Mouse (Mus musculus): ENCODE data around the gene Nox3. TPM values are rescaled to one million over a fixed set of nuclear protein-coding genes. Genes with fewer than 3 reads are reported as not detected.

Nox3 gene
- not detected for polyA plus RNA-seq (2012; fragmentation: generic; extraction: Trizol)

- Histone ChIP-seq H3K27me3 (ENCODE audit: control insufficient read depth, insufficient read depth, insufficient read length) (no peaks in the 10 kb centered on the region), H3K4me3 (no peak within 1 kb of the TSS), H3K4me2 (ENCODE audit: low read depth) (no peak within 1 kb of the TSS), H3K36me3 (ENCODE audit: control insufficient read depth, insufficient read depth) (no peaks in the 10 kb centered on the region), H3ac (ENCODE audit: control insufficient read depth, insufficient read length) (no peak within 1 kb of the TSS), H3K79me2 (ENCODE audit: control insufficient read depth, insufficient read depth) (no peaks in the 10 kb centered on the region)
- TF ChIP-seq TCF3 (IDR thresholded peaks at IDR 0.05; ENCODE audit: insufficient read length, low read depth) (no peak), E2F4 (IDR thresholded peaks at IDR 0.05; ENCODE audit: insufficient read depth) (no peak), POLR2AphosphoS2 (IDR thresholded peaks at IDR 0.05; ENCODE audit: insufficient read length, low read depth) (no peak)
These were observed at the start of gene Nox3 for GRCm38 (mm10) chr17:3696161-3696560. TSS of gene Nox3 (minus strand) at chr17:3696261.

GRCm38 (mm10) chr17:3744402-3744801 lies 48.3 kb upstream of the Nox3 start:
- Histone ChIP-seq H3K4me2 (ENCODE audit: low read depth) (no peak overlapping the region), H3K36me3 (ENCODE audit: control insufficient read depth, insufficient read depth) (no peaks in the 10 kb centered on the region), H3K27me3 (ENCODE audit: control insufficient read depth, insufficient read depth, insufficient read length) (no peaks in the 10 kb centered on the region), H3K4me3 (no peak overlapping the region), H3K79me2 (ENCODE audit: control insufficient read depth, insufficient read depth) (no peaks in the 10 kb centered on the region), H3ac (ENCODE audit: control insufficient read depth, insufficient read length) (no peak overlapping the region)
- TF ChIP-seq REST (IDR thresholded peaks at IDR 0.05; ENCODE audit: insufficient read depth, insufficient read length) (no peak), CEBPB (IDR thresholded peaks at IDR 0.05; ENCODE audit: insufficient read depth, poor library complexity, severe bottlenecking) (no peak), POLR2A (IDR thresholded peaks at IDR 0.05; ENCODE audit: insufficient read length, low read depth) (no peak), MYOG (IDR thresholded peaks at IDR 0.05; ENCODE audit: control insufficient read depth in 1 of 3, insufficient read depth in 1 of 3, insufficient read length in 2 of 3, low read depth in 2 of 3) (no peak), SRF (IDR thresholded peaks at IDR 0.05; ENCODE audit: control insufficient read depth, insufficient read length, low read depth) (no peak), E2F4 (IDR thresholded peaks at IDR 0.05; ENCODE audit: insufficient read depth) (no peak), TCF3 (IDR thresholded peaks at IDR 0.05; ENCODE audit: insufficient read length, low read depth) (no peak), MAX (IDR thresholded peaks at IDR 0.05; ENCODE audit: low read depth) (no peak), TCF12 (IDR thresholded peaks at IDR 0.05; ENCODE audit: insufficient read depth, poor library complexity, severe bottlenecking) (no peak), MYOD1 (IDR thresholded peaks at IDR 0.05; ENCODE audit: control insufficient read depth in 1 of 3, insufficient read length in 2 of 3, low read depth in 2 of 3) (no peak)

DNA sequence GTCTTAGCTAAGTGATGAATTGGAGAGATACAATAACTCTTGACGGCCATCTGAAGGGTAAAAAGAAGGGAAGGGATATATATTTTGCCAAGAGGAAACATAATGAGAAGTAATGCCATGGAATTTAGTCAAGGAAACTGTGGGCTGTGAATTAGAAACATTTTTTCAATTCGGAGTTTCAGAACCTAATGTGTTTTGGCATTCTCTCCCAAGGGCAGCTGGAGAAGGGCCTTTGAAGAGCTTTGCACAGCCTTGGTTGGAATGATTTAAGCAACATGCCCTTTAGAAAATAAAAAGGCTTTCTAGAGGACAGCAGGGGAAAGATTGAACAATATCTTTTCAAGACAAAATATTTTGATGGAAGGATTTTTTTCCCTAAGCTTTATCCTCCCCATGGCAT lies 40.9 kb upstream of the Nox3 start:
- Histone ChIP-seq H3K27me3 (ENCODE audit: control insufficient read depth, insufficient read depth, insufficient read length) (no peaks in the 10 kb centered on the region), H3K79me2 (ENCODE audit: control insufficient read depth, insufficient read depth) (no peaks in the 10 kb centered on the region), H3ac (ENCODE audit: control insufficient read depth, insufficient read length) (no peak overlapping the region), H3K36me3 (ENCODE audit: control insufficient read depth, insufficient read depth) (no peaks in the 10 kb centered on the region), H3K4me3 (no peak overlapping the region), H3K4me2 (ENCODE audit: low read depth) (no peak overlapping the region)
- TF ChIP-seq POLR2A (IDR thresholded peaks at IDR 0.05; ENCODE audit: insufficient read length, low read depth) (no peak), USF1 (IDR thresholded peaks at IDR 0.05; ENCODE audit: low read depth) (no peak), E2F4 (IDR thresholded peaks at IDR 0.05; ENCODE audit: insufficient read depth) (no peak), REST (IDR thresholded peaks at IDR 0.05; ENCODE audit: insufficient read depth, insufficient read length) (no peak), TCF3 (IDR thresholded peaks at IDR 0.05; ENCODE audit: insufficient read length, low read depth) (no peak), SRF (IDR thresholded peaks at IDR 0.05; ENCODE audit: control insufficient read depth, insufficient read length, low read depth) (no peak), POLR2AphosphoS2 (IDR thresholded peaks at IDR 0.05; ENCODE audit: insufficient read length, low read depth) (no peak), TCF12 (IDR thresholded peaks at IDR 0.05; ENCODE audit: insufficient read depth, poor library complexity, severe bottlenecking) (no peak), MYOD1 (IDR thresholded peaks at IDR 0.05; ENCODE audit: control insufficient read depth in 1 of 3, insufficient read length in 2 of 3, low read depth in 2 of 3) (no peak), CEBPB (IDR thresholded peaks at IDR 0.05; ENCODE audit: insufficient read depth, poor library complexity, severe bottlenecking) (no peak), MAX (IDR thresholded peaks at IDR 0.05; ENCODE audit: low read depth) (no peak), MYOG (IDR thresholded peaks at IDR 0.05; ENCODE audit: control insufficient read depth in 1 of 3, insufficient read depth in 1 of 3, insufficient read length in 2 of 3, low read depth in 2 of 3) (no peak)

GRCm38 (mm10) chr17:3734286-3734685 lies 38.2 kb upstream of the Nox3 start:
- Histone ChIP-seq H3K79me2 (ENCODE audit: control insufficient read depth, insufficient read depth) (no peaks in the 10 kb centered on the region), H3ac (ENCODE audit: control insufficient read depth, insufficient read length) (no peak overlapping the region), H3K27me3 (ENCODE audit: control insufficient read depth, insufficient read depth, insufficient read length) (no peaks in the 10 kb centered on the region), H3K36me3 (ENCODE audit: control insufficient read depth, insufficient read depth) (no peaks in the 10 kb centered on the region), H3K4me3 (no peak overlapping the region), H3K4me2 (ENCODE audit: low read depth) (no peak overlapping the region)
- TF ChIP-seq TCF12 (IDR thresholded peaks at IDR 0.05; ENCODE audit: insufficient read depth, poor library complexity, severe bottlenecking) (no peak), CEBPB (IDR thresholded peaks at IDR 0.05; ENCODE audit: insufficient read depth, poor library complexity, severe bottlenecking) (no peak), SRF (IDR thresholded peaks at IDR 0.05; ENCODE audit: control insufficient read depth, insufficient read length, low read depth) (no peak), MYOG (IDR thresholded peaks at IDR 0.05; ENCODE audit: control insufficient read depth in 1 of 3, insufficient read depth in 1 of 3, insufficient read length in 2 of 3, low read depth in 2 of 3) (no peak), E2F4 (IDR thresholded peaks at IDR 0.05; ENCODE audit: insufficient read depth) (no peak), TCF3 (IDR thresholded peaks at IDR 0.05; ENCODE audit: insufficient read length, low read depth) (no peak), POLR2A (IDR thresholded peaks at IDR 0.05; ENCODE audit: insufficient read length, low read depth) (no peak), MYOD1 (IDR thresholded peaks at IDR 0.05; ENCODE audit: control insufficient read depth in 1 of 3, insufficient read length in 2 of 3, low read depth in 2 of 3) (no peak), MAX (IDR thresholded peaks at IDR 0.05; ENCODE audit: low read depth) (no peak), REST (IDR thresholded peaks at IDR 0.05; ENCODE audit: insufficient read depth, insufficient read length) (no peak), USF1 (IDR thresholded peaks at IDR 0.05; ENCODE audit: low read depth) (no peak), POLR2AphosphoS2 (IDR thresholded peaks at IDR 0.05; ENCODE audit: insufficient read length, low read depth) (no peak)

DNA sequence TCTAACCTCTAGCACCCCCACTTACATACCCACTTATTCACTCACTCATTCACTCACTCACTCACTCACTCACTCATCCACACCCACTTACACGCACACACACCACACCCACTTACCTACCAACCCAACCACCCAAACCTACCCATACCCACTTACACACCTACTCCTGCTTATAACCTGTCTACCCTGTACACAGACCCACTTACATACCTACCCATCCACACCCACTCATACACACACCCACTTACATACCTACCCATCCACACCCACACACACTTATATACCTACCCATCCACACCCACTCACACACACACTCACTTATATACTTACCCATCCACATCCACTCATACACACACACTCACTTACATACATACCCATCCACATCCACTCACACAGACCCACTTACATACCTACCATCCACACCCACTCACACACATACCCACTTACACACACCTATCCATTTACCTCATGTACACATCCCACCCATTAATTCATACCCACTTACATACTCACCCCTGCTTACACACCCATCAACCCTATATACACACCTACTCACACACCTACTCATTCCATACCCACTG lies 9.4 kb upstream of the Nox3 start:
- TF ChIP-seq POLR2A (IDR thresholded peaks at IDR 0.05; ENCODE audit: insufficient read length, low read depth) (no peak), MYOG (IDR thresholded peaks at IDR 0.05; ENCODE audit: control insufficient read depth in 1 of 3, insufficient read depth in 1 of 3, insufficient read length in 2 of 3, low read depth in 2 of 3) (no peak), MYOD1 (IDR thresholded peaks at IDR 0.05; ENCODE audit: control insufficient read depth in 1 of 3, insufficient read length in 2 of 3, low read depth in 2 of 3) (no peak), CEBPB (IDR thresholded peaks at IDR 0.05; ENCODE audit: insufficient read depth, poor library complexity, severe bottlenecking) (no peak), E2F4 (IDR thresholded peaks at IDR 0.05; ENCODE audit: insufficient read depth) (no peak), USF1 (IDR thresholded peaks at IDR 0.05; ENCODE audit: low read depth) (no peak), SRF (IDR thresholded peaks at IDR 0.05; ENCODE audit: control insufficient read depth, insufficient read length, low read depth) (no peak), POLR2AphosphoS2 (IDR thresholded peaks at IDR 0.05; ENCODE audit: insufficient read length, low read depth) (no peak), TCF3 (IDR thresholded peaks at IDR 0.05; ENCODE audit: insufficient read length, low read depth) (no peak), TCF12 (IDR thresholded peaks at IDR 0.05; ENCODE audit: insufficient read depth, poor library complexity, severe bottlenecking) (no peak), MAX (IDR thresholded peaks at IDR 0.05; ENCODE audit: low read depth) (no peak), REST (IDR thresholded peaks at IDR 0.05; ENCODE audit: insufficient read depth, insufficient read length) (no peak)
- Histone ChIP-seq H3K36me3 (ENCODE audit: control insufficient read depth, insufficient read depth) (no peaks in the 10 kb centered on the region), H3K4me2 (ENCODE audit: low read depth) (no peak overlapping the region), H3K4me3 (no peak overlapping the region), H3K27me3 (ENCODE audit: control insufficient read depth, insufficient read depth, insufficient read length) (no peaks in the 10 kb centered on the region), H3ac (ENCODE audit: control insufficient read depth, insufficient read length) (no peak overlapping the region), H3K79me2 (ENCODE audit: control insufficient read depth, insufficient read depth) (no peaks in the 10 kb centered on the region)
